Mouse (Mus musculus) neutrophil, adult 83 days (primary cell): ENCODE results near the gene H6pd. TPM values are rescaled to one million over a fixed set of nuclear protein-coding genes. Genes with fewer than 3 reads are reported as not detected.

Experiments
- total RNA-seq, 2 experiments: library from RNA; stranded (reverse); gene quantifications; one replicate each; pipeline ENCODE4 v1.2.4; 2023

H6pd gene
- total RNA-seq, result 10 to 100 TPM; 74.1 to 77.3 TPM

DNA sequence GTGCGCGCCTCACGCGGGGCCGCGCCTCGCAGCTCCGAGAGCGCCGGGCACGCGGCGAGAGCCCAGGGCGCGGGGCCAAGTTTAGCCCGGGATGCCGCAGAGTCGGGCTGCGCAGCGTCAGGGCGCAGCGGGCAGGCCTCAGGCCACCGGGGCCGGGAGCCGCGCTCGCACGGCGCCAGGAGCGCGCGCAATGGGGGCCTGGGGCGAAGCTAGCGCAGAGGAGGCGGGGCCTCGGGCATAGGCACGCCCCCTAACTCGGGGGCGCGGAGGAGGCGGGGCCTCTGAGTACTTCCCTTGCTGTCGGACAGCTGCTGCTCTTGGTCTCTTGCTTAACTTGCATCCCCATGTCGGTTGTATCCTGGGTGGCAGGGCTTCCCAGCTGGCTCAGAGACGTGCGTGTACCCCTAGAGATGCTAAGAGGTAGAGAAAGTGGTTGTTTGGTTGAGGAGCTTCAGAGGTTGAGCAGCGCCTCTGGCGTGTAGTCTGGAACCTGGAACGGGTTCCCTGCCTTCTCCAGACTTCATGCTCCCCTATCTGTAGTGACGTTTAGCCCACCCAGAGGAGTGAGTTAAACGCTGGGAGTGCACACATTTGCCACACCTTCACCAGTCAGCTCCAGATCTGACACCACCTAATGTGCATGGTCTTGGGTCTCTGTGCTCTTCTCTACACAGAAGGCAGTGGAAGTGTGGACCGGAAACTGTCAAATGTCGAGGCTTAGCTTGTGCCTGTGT, at the start of gene H6pd:
H6pd (minus strand) TSS at position 171 of the 734 bp plus-strand sequence.

GRCm38 (mm10) chr4:149954893-149955439, 53.9 kb downstream of the H6pd start, which contains the start of gene Spsb1:
TSS of gene Spsb1 (minus strand) at chr4:149955043.

Other genes starting within 250 kb of the H6pd start
- gene Slc25a33, start 234.7 kb downstream of the H6pd start, total RNA-seq, result 1 to 10 TPM; 4.7 to 5.0 TPM
- gene Spsb1, start 54.0 kb downstream of the H6pd start, total RNA-seq, result 1 to 10 TPM; 1.8 to 3.0 TPM
- 1 to 10 TPM; 6.7 to 6.9 TPM for gene Gpr157, start 78.3 kb upstream of the H6pd start, total RNA-seq
- not detected for gene Slc2a5, start 110.3 kb upstream of the H6pd start, total RNA-seq
- not detected for gene Slc2a7, start 139.9 kb upstream of the H6pd start, total RNA-seq
- gene Car6, start 192.3 kb upstream of the H6pd start, total RNA-seq, result not detected
- gene Eno1, start 227.7 kb upstream of the H6pd start, total RNA-seq, result 100 to 1,000 TPM; 292 to 304 TPM